Mouse (Mus musculus) embryonic fibroblast, embryonic 13.5 days (primary cell): ENCODE results near the gene Suclg1. TPM values are rescaled to one million over a fixed set of nuclear protein-coding genes. Genes with fewer than 3 reads are reported as not detected.

Experiments
- H3K27ac ChIP-seq: 2 replicates; pipeline ENCODE4 v1.5.1; 2012; ENCODE audit warnings: low read length, control low read depth, inconsistent platforms; ENCODE audit not compliant: insufficient read depth
- H3K4me1 ChIP-seq: 2 replicates; pipeline ENCODE4 v1.6.1; 2011; ENCODE audit warnings: low read length; ENCODE audit not compliant: control insufficient read depth, insufficient read depth
- H3K4me3 ChIP-seq: 2 replicates; pipeline ENCODE4 v1.5.1; 2011; ENCODE audit warnings: mild to moderate bottlenecking, control low read depth, low read length; ENCODE audit not compliant: insufficient read depth
- CTCF ChIP-seq: IDR thresholded peaks from 2 replicates; pipeline ENCODE4 v1.5.1; 2011; ENCODE audit warnings: mild to moderate bottlenecking, control low read depth, low read length, moderate library complexity, borderline replicate concordance; ENCODE audit not compliant: insufficient read depth
- POLR2A ChIP-seq: IDR thresholded peaks from 2 replicates; pipeline ENCODE4 v1.6.1; 2011; ENCODE audit warnings: low read depth, mild to moderate bottlenecking, control low read depth, low read length, moderate library complexity
- polyA plus RNA-seq: library from polyadenylated mRNA; stranded (reverse); fragments of >200 nt; gene quantifications from 2 replicates; pipeline ENCODE4 v1.2.4, GENCODE M21; 2011; ENCODE audit warnings: low read depth; ENCODE audit not compliant: missing spikeins, insufficient read length

The Suclg1 gene
- polyA plus RNA-seq, 1 experiment = 109 TPM

DNA sequence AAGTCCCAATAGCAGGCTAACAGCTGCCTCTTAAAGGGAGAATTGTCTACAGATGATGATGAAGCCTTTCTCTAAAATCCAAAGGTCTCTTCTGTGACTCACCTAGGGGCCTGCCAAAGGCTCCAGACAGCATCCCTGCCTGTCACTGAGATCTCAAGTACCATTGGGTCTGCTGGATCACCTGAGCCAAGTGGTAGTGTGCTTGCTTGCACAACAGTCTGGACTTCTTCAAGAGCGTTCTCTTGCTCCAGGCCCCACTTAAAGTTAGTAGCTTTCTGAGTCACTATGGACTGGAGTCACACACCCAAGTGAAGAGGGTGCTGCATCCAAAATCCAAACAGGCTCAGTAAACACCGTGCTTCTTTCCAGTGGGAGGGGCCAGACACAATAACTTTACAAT, 1.4 kb upstream of the Suclg1 start:
- no peak for TF ChIP-seq POLR2A
- no peak for TF ChIP-seq CTCF
- H3K4me1 ChIP-seq = peaks cover 4% of the 10 kb centered on the region; the same call in 1 of the 2 replicates
- H3K27ac ChIP-seq = no peak overlapping the region
- no peak overlapping the region for H3K4me3 ChIP-seq

DNA sequence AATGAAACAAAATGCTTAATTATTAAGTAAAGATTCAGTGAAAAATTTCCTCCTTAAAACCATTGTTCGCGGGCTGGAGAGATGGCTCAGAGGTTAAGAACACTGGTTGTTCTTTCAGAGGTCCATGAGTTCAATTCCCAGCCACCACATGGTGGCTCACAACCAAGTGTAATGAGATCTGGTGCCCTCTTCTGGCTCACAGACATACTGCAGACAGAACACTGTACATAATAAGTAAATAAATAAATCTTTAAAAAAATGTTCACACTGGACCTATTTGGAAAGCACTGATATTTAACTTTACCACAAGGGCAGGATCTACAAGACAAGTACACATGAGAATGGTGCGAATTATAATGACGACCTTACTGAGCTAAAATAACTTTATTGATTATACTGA, 730 bp upstream of the Suclg1 start:
- Histone ChIP-seq H3K4me1 (peaks cover 4% of the 10 kb centered on the region; the same call in 1 of the 2 replicates), H3K4me3 (no peak overlapping the region), H3K27ac (no peak overlapping the region)
- TF ChIP-seq CTCF = no peak
- no peak for TF ChIP-seq POLR2A

DNA sequence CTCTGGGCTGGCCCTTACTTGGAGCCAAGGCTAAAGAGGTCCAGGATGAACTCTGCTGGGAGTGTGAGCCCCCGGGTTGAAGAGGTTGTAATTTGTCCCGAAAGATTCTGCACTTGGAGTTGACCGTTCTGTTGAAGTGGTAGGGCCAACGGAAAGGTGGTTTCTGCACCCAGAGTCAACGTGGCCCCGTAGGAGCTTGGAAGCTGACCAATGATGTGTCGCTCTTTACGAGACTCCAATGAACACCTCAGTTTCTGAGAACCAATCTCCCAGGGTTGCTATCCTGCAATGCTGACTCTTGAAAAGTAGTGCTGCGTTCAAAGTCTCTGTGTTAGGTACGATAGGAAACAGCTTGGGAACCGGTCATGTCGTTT, 854 bp downstream of the Suclg1 start:
- TF ChIP-seq CTCF = no peak
- no peak for TF ChIP-seq POLR2A
- Histone ChIP-seq H3K4me3 (peak overlapping the region; percentile 79), H3K4me1 (peaks cover 4% of the 10 kb centered on the region; the same call in 1 of the 2 replicates), H3K27ac (no peak overlapping the region)

DNA sequence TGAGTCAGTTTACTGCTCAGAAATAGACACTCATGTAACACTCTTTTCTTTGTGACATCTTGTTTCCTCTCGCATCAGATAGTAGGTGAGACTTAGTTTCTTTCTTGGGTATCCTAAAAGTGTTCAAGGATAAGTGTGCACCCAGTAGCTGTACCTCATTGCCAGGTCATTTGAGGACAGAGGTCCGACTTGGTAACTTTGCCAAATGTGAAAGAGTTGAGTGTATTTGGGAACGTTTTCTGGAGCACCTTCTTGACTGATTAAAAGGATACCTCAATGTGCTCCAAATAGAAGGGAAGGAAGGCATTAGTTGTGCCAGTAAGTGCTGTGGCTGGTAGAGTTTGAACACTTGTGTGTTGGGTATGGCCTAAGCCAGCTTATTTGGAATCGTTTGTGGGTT, 1.7 kb downstream of the Suclg1 start:
- TF ChIP-seq CTCF = no peak
- TF ChIP-seq POLR2A = no peak
- no peak overlapping the region; the same call in 1 of the 2 replicates for H3K4me3 ChIP-seq
- H3K27ac ChIP-seq = no peak overlapping the region
- peaks cover 4% of the 10 kb centered on the region; the same call in 1 of the 2 replicates for H3K4me1 ChIP-seq

DNA sequence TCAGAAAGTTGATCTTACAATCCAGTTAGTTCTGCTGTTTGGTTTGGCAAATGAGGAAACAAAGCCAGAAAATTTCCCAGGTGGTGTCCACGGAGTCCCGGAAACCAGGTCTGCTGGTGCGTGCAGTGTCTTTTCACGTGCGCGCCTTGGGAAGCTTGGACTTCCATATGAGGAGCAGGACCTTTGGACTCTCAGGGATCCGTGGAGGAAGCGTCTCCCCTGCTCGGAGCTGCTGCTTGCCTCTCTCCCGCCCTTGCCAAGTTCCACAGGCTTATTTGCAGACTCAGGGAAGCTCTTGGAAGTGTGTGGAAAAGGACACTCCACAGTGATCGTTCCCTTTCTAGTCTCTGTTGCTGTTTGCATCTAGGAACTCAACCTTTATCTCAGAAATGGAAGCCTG, 3.2 kb downstream of the Suclg1 start:
- peaks cover 4% of the 10 kb centered on the region; the same call in 1 of the 2 replicates for H3K4me1 ChIP-seq
- H3K4me3 ChIP-seq = no peak overlapping the region
- TF ChIP-seq POLR2A = no peak
- no peak for TF ChIP-seq CTCF

DNA sequence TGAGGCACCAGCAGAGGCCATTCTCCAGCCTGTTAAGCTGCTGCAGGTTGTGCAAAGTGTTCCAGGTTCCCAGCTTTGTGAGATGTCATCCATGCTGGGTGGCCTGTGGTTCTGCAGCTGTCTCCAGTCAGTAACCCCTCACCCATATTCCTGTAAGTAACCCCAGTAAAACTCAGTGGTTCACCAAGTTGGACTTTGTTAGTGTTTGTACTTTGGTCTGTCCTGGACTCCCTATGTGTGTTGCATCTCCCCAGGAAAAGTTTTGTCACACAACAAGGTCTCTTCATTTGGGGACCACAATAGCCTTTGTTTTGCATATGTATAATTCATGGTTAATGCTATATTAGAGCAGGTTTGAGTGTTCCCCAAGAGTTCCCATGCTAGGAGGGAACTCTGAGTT, 4.2 kb downstream of the Suclg1 start:
- TF ChIP-seq CTCF (no peak), POLR2A (no peak)
- Histone ChIP-seq H3K4me1 (peaks cover 4% of the 10 kb centered on the region; the same call in 1 of the 2 replicates), H3K27ac (no peak overlapping the region), H3K4me3 (no peak overlapping the region)

More for the DNA sequence above, 3.2 kb downstream of the Suclg1 start:
- no peak overlapping the region for H3K27ac ChIP-seq

DNA sequence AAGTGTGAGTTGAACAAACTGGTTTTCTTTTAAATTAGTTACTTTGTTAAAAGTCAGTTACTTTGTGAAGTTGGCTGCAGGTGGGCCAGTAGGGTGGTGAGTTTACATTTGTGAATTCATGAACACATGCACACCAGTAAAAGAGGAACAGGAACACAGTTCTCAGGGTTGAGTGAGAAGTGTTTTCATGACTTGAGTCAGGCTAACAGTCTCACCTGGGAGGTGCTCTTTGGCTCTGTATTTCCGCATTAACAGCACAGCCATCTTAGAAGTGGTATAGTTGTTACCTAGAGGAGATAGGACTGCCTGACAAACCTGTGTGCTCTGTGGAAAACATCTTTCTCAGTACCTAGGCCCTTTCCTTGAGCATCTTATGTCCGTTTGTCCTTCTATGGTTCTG, 4.8 kb downstream of the Suclg1 start:
- TF ChIP-seq CTCF (no peak), POLR2A (no peak)
- no peak overlapping the region for H3K27ac ChIP-seq

DNA sequence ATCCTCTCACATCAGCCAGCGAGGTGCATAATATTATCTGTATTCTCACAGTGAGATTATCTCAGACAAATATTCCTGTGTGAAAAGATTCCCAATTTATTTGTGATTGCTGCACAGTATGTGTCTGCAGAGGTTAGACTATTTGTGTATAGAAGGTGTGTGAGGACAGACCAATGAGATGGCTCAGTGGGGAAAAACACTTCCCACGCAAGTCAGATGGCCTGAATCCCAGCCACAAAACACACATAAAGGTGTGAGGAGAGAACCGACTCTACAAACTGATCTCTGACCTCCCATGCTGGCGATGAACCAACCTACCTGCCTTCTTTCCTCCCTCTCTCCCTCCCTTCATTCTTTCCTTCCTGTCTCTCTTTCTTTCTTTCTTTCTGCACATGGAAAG, 5.4 kb downstream of the Suclg1 start:
- TF ChIP-seq POLR2A (no peak), CTCF (no peak)
- no peak overlapping the region for H3K4me3 ChIP-seq
- H3K4me1 ChIP-seq = peaks cover 4% of the 10 kb centered on the region; the same call in 1 of the 2 replicates
- H3K27ac ChIP-seq = no peak overlapping the region

More for the DNA sequence above, 4.8 kb downstream of the Suclg1 start:
- peaks cover 4% of the 10 kb centered on the region; the same call in 1 of the 2 replicates for H3K4me1 ChIP-seq
- no peak overlapping the region for H3K4me3 ChIP-seq

DNA sequence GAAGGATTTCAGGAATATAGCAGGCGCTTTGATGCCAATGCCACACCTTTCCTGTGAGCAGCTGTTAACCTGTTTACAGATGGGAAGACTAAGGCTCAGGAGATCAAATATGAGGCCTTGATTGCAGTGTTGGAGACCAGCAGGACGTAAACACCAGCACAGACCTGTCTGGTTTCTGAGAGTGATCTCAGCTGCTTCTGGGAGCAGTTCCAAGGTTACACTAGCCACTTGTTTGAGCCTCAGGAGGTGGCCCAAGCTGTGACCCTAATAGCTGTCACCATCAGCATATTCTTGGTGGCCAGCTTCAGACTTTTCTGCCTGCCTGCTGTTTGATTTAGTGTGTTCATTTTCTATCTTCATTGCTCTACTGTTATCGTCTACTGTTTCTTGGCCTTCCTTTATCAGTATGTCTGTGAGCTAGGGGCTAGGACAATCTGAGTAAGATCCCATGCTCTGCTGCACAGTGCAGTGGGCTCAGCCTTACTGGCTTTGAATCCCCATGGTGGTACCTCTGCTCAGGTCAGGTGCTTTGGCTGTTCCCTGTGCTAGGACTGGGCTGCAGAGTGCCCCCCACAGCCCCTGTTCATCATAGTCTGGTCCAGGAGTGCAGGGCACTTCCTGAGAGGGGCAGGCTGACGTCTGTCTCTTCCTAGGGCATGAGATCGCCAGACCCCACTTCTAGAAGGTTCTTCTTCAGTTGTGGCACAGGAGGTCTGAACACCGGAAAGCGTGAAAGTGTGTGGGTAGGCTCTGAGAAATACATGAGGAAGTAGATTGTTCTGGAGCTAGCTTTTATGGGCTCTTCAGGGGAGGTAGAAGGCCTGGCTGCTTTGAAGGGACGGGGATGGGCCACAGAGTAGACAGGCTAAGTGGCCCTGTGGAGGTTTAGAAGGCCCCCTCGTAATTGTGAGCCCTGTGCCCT, 6.4 kb downstream of the Suclg1 start:
- Histone ChIP-seq H3K4me3 (no peak overlapping the region), H3K4me1 (peaks cover 4% of the 10 kb centered on the region; the same call in 1 of the 2 replicates), H3K27ac (no peak overlapping the region)
- TF ChIP-seq CTCF (no peak), POLR2A (no peak)

DNA sequence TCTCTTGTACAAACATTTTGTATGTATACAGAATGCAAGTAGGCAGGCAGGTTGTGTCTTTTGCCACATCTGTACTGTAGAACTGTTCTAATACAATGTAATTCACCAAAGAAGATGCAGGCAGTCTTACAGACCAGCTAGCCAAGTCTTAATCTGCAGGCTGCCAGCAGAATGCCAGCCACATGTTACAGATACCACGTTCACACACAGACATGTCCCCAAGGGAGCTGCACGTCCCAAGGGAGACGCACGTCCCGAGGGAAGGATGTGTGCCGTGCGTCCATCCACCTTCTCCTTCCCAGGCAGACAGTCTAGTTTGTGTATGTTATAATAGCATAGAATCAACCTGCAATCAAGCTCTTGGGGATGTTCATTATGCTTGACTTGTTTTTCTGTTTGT, 8.9 kb downstream of the Suclg1 start:
- H3K4me3 ChIP-seq = no peak overlapping the region
- TF ChIP-seq POLR2A (no peak), CTCF (no peak)

More for the DNA sequence above, 8.9 kb downstream of the Suclg1 start:
- H3K27ac ChIP-seq = no peak overlapping the region
- H3K4me1 ChIP-seq = no peaks in the 10 kb centered on the region
